Mouse (Mus musculus): ENCODE measurements around the gene Nup153.

DNA sequence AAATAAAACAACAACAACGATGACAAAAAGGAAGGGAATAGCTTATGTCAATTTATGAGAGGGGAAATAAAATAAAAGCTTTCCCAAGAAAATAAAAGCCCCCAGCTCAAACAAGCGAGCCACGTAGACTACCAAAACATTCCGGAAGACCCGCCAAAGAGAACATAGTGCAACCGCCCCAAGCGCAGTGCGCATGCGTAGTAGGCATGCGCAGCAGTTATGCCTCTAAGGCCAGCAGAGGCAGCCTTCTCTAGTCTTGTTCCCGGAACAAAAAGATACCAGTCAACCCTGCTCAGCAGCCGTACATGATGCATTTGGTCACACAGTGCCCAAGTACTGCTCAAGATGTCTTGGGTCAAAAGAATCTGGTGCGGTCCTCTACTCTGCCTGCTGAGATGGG, 30.9 kb upstream of the Nup153 start:
- TF ChIP-seq CTCF (IDR thresholded peaks at IDR 0.05; ENCODE audit: extremely low read depth, insufficient read depth, insufficient read length, insufficient replicate concordance) = no peak
- no peak for TF ChIP-seq POLR2A (IDR thresholded peaks at IDR 0.05; ENCODE audit: low read depth, low read length)

Data from spleen, adult 2 months (tissue).